Mouse (Mus musculus): ENCODE measurements at regions not wholly inside any gene's neighbourhood (a gene's known extent, or its start where the extent isn't known, plus 50 kb on each side); places are given as distances from the start of the nearest gene placed in this dataset.

DNA sequence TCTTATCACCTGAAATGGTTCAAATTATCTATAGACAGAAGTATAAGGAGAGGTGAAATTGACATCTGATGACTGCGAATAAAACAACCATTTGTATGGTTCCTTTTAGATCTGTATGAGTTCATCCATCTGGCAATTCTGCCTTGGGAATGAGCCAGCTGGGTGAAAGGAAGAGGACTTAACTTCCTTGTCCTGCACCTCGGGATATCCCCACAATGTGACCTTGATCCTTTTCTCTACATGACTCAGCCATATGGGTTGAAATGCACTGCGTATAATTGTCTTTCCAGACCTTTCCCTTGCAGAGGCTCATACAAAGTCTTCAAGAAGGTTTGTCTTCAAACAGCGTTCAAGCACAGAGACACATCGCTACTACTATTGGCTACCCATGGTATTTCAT is 292.6 kb upstream of the Pitrm1 start:
- DNase-seq: no peak
- no peaks in the 10 kb centered on the region for H3K36me3 ChIP-seq (ENCODE audit: control insufficient read depth, insufficient read depth, low read length)
- H3K27me3 ChIP-seq (ENCODE audit: control insufficient read depth, insufficient read depth, low read length): no peaks in the 10 kb centered on the region
- no peak overlapping the region for H3K27ac ChIP-seq (ENCODE audit: control insufficient read depth, insufficient read depth, low read length)
- no peak overlapping the region for H3K4me3 ChIP-seq (ENCODE audit: control insufficient read depth, insufficient read depth, low read length)
- TF ChIP-seq POLR2A (IDR thresholded peaks at IDR 0.05; ENCODE audit: control insufficient read depth, extremely low read depth, insufficient read depth, low read length, poor library complexity): no peak
- TF ChIP-seq CTCF (IDR thresholded peaks at IDR 0.05; ENCODE audit: borderline replicate concordance, control insufficient read depth, extremely low read depth, insufficient read depth, low read length, poor library complexity): no peak
- 97% methylated on average over 5 of the region's 5 CpGs for WGBS
- no peaks in the 10 kb centered on the region for H3K4me1 ChIP-seq (replicated peaks; ENCODE audit: control insufficient read depth, insufficient read depth, low read length)

DNA sequence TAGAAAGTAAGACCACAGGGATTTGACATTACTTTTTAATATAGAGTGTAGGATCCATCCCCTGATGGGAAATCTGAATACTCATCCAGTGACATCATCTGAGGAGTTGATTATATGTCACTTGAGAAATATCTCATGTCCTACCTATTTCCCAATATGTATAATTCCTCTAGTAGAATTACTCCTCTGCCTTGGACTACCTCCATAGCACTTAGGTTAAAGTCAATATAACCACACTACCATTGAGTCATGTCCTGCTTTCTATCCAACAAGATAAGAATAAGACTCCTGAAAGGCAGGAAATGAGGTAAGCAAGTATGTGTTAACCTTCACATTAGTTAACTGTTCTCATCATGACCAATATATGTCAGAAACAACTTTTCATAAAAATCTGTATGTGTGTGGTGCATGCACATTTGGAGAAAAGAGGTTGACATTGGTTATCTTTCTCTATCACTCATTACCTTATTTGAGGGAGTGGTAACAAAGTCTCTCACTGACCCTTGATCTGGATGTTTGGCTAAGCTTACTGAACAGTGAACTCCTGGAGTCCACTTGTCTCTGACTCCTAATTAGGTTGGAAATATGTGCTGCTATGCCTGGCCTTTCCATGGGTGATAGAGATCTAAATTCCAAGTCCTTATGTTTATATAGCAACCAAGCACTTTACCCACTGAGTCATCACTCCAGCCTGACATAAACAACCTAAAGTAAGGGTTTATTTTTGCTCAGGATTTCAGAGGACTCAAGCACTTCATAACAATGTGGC is 292.0 kb upstream of the Pitrm1 start:
- no peak for TF ChIP-seq CTCF (IDR thresholded peaks at IDR 0.05; ENCODE audit: borderline replicate concordance, control insufficient read depth, extremely low read depth, insufficient read depth, low read length, poor library complexity)
- no peaks in the 10 kb centered on the region for H3K36me3 ChIP-seq (ENCODE audit: control insufficient read depth, insufficient read depth, low read length)
- no peaks in the 10 kb centered on the region for H3K4me1 ChIP-seq (replicated peaks; ENCODE audit: control insufficient read depth, insufficient read depth, low read length)
- no peak overlapping the region for H3K4me3 ChIP-seq (ENCODE audit: control insufficient read depth, insufficient read depth, low read length)
- no peak for DNase-seq
- H3K27me3 ChIP-seq (ENCODE audit: control insufficient read depth, insufficient read depth, low read length): no peaks in the 10 kb centered on the region
- H3K27ac ChIP-seq (ENCODE audit: control insufficient read depth, insufficient read depth, low read length): no peak overlapping the region

DNA sequence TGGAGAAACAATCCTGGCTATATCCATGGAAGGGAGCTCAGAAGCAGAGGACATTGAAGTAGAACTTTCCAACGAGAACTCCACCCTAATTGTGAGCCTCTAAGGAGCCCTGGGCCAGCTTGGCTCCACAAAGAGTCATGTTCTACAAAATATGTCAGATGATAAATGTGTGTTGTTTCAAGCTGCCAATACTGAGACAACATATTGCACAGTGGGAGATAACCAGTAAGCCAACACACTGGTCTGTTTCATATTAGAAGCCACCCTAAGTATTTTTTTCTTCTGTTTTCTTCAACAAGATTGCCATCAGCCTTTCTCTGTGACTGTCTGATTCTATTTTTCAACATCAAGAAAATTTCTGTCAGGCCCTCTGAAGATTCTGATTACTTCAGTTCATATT is 289.5 kb upstream of the Pitrm1 start:
- Histone ChIP-seq H3K4me3 (ENCODE audit: control insufficient read depth, insufficient read depth, low read length) (no peak overlapping the region), H3K27me3 (ENCODE audit: control insufficient read depth, insufficient read depth, low read length) (no peaks in the 10 kb centered on the region), H3K27ac (ENCODE audit: control insufficient read depth, insufficient read depth, low read length) (no peak overlapping the region), H3K36me3 (ENCODE audit: control insufficient read depth, insufficient read depth, low read length) (no peaks in the 10 kb centered on the region), H3K4me1 (replicated peaks; ENCODE audit: control insufficient read depth, insufficient read depth, low read length) (no peaks in the 10 kb centered on the region)
- DNase-seq: no peak
- 85% methylated on average over 1 of the region's 1 CpGs for WGBS
- no peak for TF ChIP-seq CTCF (IDR thresholded peaks at IDR 0.05; ENCODE audit: borderline replicate concordance, control insufficient read depth, extremely low read depth, insufficient read depth, low read length, poor library complexity)
- no peak for TF ChIP-seq POLR2A (IDR thresholded peaks at IDR 0.05; ENCODE audit: control insufficient read depth, extremely low read depth, insufficient read depth, low read length, poor library complexity)

DNA sequence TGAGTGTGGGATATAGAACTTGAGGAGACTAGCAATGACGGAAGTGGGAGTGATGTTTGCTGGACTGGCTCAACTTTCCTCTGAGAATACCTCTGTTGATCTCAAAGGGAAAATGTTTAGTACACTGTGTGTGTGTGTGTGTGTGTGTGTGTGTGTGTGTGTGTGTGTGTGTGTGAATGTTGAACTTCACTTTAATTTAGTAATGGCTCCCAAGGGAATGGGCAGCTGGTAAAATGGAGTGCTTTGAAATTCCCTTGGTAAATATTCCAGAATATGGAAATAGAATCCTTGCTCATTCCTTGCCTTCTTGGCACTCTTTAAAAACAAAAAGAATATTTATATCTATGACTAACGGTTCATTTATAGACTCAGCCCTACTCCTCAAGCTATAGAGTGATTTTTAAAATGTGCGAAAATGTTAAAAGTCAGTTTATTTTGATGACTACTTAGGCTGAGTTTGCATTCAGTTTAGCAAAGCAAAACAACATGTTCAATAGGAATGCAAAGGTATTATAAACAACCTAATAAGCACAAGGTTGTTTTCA is 287.6 kb upstream of the Pitrm1 start:
- no peak for TF ChIP-seq POLR2A (IDR thresholded peaks at IDR 0.05; ENCODE audit: control insufficient read depth, extremely low read depth, insufficient read depth, low read length, poor library complexity)
- no peak for TF ChIP-seq CTCF (IDR thresholded peaks at IDR 0.05; ENCODE audit: borderline replicate concordance, control insufficient read depth, extremely low read depth, insufficient read depth, low read length, poor library complexity)
- no peaks in the 10 kb centered on the region for H3K36me3 ChIP-seq (ENCODE audit: control insufficient read depth, insufficient read depth, low read length)
- H3K27ac ChIP-seq (ENCODE audit: control insufficient read depth, insufficient read depth, low read length): no peak overlapping the region
- H3K4me3 ChIP-seq (ENCODE audit: control insufficient read depth, insufficient read depth, low read length): no peak overlapping the region
- 94% methylated on average over 3 of the region's 3 CpGs for WGBS
- no peaks in the 10 kb centered on the region for H3K4me1 ChIP-seq (replicated peaks; ENCODE audit: control insufficient read depth, insufficient read depth, low read length)
- no peaks in the 10 kb centered on the region for H3K27me3 ChIP-seq (ENCODE audit: control insufficient read depth, insufficient read depth, low read length)
- no peak for DNase-seq

DNA sequence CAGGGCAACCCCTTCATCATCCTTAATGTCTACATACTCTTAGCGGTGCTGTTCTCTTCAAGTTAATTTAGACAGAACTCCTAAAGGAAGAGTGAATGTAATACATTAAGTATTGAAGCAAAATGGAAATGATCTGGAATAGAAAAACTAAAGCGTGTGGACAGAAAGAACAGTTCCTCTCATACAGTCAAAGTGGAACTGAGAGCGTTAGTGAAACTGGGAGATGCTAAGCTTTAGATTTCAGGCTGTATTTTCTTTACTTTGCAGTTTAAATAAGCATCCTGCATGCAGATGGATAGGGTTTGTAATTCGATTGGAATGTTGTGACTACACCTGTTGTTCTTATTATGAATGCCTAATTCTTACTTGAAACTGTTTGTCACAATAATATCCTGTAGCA is 286.5 kb upstream of the Pitrm1 start:
- H3K4me3 ChIP-seq (ENCODE audit: control insufficient read depth, insufficient read depth, low read length): no peak overlapping the region
- no peak for TF ChIP-seq POLR2A (IDR thresholded peaks at IDR 0.05; ENCODE audit: control insufficient read depth, extremely low read depth, insufficient read depth, low read length, poor library complexity)
- no peak for TF ChIP-seq CTCF (IDR thresholded peaks at IDR 0.05; ENCODE audit: borderline replicate concordance, control insufficient read depth, extremely low read depth, insufficient read depth, low read length, poor library complexity)

DNA sequence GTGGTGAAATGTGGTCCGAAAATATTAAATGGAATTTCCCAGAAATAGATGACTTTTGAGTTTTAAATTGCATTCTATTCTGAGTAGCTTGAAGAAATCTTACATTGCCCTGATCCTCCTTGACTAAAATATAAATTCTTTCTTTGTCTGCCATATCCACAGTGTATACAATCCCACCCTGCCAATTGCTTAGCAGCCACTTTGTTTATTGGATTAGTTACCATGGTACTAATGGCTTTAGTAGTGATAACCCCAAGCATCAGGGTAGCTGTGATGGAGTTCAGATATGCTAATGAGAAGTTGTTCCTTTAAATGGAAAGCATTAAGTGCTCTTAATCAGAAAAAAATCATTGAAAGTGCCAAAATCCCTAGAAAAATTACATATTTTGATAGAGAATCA is 277.4 kb upstream of the Pitrm1 start:
- WGBS: 94% methylated on average over 1 of the region's 1 CpGs
- Histone ChIP-seq H3K27ac (ENCODE audit: control insufficient read depth, insufficient read depth, low read length) (no peak overlapping the region), H3K4me3 (ENCODE audit: control insufficient read depth, insufficient read depth, low read length) (no peak overlapping the region), H3K36me3 (ENCODE audit: control insufficient read depth, insufficient read depth, low read length) (no peaks in the 10 kb centered on the region), H3K27me3 (ENCODE audit: control insufficient read depth, insufficient read depth, low read length) (no peaks in the 10 kb centered on the region), H3K4me1 (replicated peaks; ENCODE audit: control insufficient read depth, insufficient read depth, low read length) (no peaks in the 10 kb centered on the region)
- no peak for DNase-seq
- TF ChIP-seq POLR2A (IDR thresholded peaks at IDR 0.05; ENCODE audit: control insufficient read depth, extremely low read depth, insufficient read depth, low read length, poor library complexity) (no peak), CTCF (IDR thresholded peaks at IDR 0.05; ENCODE audit: borderline replicate concordance, control insufficient read depth, extremely low read depth, insufficient read depth, low read length, poor library complexity) (no peak)

More for the DNA sequence above, 286.5 kb upstream of the Pitrm1 start:
- Histone ChIP-seq H3K36me3 (ENCODE audit: control insufficient read depth, insufficient read depth, low read length) (no peaks in the 10 kb centered on the region), H3K27ac (ENCODE audit: control insufficient read depth, insufficient read depth, low read length) (no peak overlapping the region), H3K4me1 (replicated peaks; ENCODE audit: control insufficient read depth, insufficient read depth, low read length) (no peaks in the 10 kb centered on the region), H3K27me3 (ENCODE audit: control insufficient read depth, insufficient read depth, low read length) (no peaks in the 10 kb centered on the region)
- DNase-seq: no peak
- WGBS: 90% methylated on average over 4 of the region's 4 CpGs
